In the genomic region with DNA sequence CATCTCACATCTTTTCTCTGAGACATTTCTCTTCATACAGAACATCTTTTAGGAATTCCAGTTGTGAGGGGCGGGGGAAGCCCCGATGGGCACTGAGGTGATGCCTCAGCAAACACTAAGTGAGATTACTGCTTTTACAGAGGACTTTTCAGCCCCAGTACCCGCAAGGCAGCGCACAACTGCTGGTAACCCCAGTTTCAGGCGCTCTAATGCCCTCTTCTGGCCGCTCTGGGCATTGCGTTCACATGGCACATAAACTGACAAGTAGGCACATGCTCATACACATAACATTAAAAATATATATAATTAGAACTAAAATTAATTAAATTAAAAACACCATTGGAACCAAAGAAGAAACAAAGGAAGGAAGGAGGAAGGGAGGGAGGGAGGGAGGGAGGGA, we compare ENCODE assay signal across 9 mouse cellular contexts. TPM values are rescaled to one million over a fixed set of nuclear protein-coding genes. Genes with fewer than 3 reads are reported as not detected.
A peak's percentile ranks its signal among the peaks of the same experiment; 100 is the strongest.
DNase-seq lines count a peak whose midpoint lies in the region; ATAC-seq and TF ChIP-seq lines count a peak whose summit lies in the region.
"Had no signal": no experiment of that assay in that cellular context is flagged by ENCODE, and none has a peak within 500 bp of the region (broad histone marks: within the 10 kb centered on the region; RNA-seq: fewer than 3 reads in every experiment).

No protein-coding gene starts in this region.

- no peak overlapping the region for H3K4me3 ChIP-seq in kidney, postnatal 0 days (replicated peaks; ENCODE audit: low read depth, low read length)
- no peak overlapping the region for H3K4me3 ChIP-seq in ES-Bruce4 (ENCODE audit: low read depth, low read length)
- no peak overlapping the region for H3K4me3 ChIP-seq in liver, embryonic 14.5 days (ENCODE audit: insufficient read depth in 1 of 2, low read depth in 2 of 2, low read length in 2 of 2)

- no peak overlapping the region for H3K4me2 ChIP-seq in kidney, postnatal 0 days (ENCODE audit: low read length)
- no peak overlapping the region for H3K4me2 ChIP-seq in liver, embryonic 14.5 days (ENCODE audit: low read depth)

- H3K9me3 ChIP-seq in kidney, postnatal 0 days (replicated peaks; ENCODE audit: low read length) = no peaks in the 10 kb centered on the region
- H3K9me3 ChIP-seq in ES-Bruce4 (replicated peaks; ENCODE audit: control insufficient read depth, insufficient read depth, low read length, poor library complexity, severe bottlenecking) = no peaks in the 10 kb centered on the region
- no peaks in the 10 kb centered on the region for H3K9me3 ChIP-seq in liver, embryonic 14.5 days (ENCODE audit: control insufficient read depth, low read length)

- peak; percentile 51; the same call in 1 of the 2 replicates for TF ChIP-seq CTCF in kidney, postnatal 0 days (IDR thresholded peaks at IDR 0.05; ENCODE audit: low read depth)
- peak; percentile 74 for TF ChIP-seq CTCF in ES-Bruce4 (IDR thresholded peaks at IDR 0.05; ENCODE audit: low read depth, low read length)
- peak; percentile 61 for TF ChIP-seq CTCF in liver, embryonic 14.5 days (IDR thresholded peaks at IDR 0.05; ENCODE audit: low read depth)

- no peaks in the 10 kb centered on the region for H3K4me1 ChIP-seq in kidney, postnatal 0 days (replicated peaks; ENCODE audit: insufficient read depth, low read length)
- no peaks in the 10 kb centered on the region for H3K4me1 ChIP-seq in ES-Bruce4 (ENCODE audit: control insufficient read depth, insufficient read depth, low read length)
- no peaks in the 10 kb centered on the region for H3K4me1 ChIP-seq in liver, embryonic 14.5 days (replicated peaks; ENCODE audit: control insufficient read depth in 2 of 2, insufficient read depth in 2 of 2, low read length in 1 of 2)

- H3K27me3 ChIP-seq in kidney, postnatal 0 days (ENCODE audit: insufficient read depth, low read length) = peaks cover 2% of the 10 kb centered on the region; the same call in 1 of the 2 replicates
- H3K27me3 ChIP-seq in ES-Bruce4 (ENCODE audit: control insufficient read depth, insufficient read depth, low read length, poor library complexity, severe bottlenecking) = no peaks in the 10 kb centered on the region
- no peaks in the 10 kb centered on the region for H3K27me3 ChIP-seq in liver, embryonic 14.5 days (ENCODE audit: control insufficient read depth, insufficient read depth, low read length)

- H3K27ac ChIP-seq in kidney, postnatal 0 days = no peak overlapping the region
- H3K27ac ChIP-seq in ES-Bruce4 (ENCODE audit: insufficient read depth, low read length) = no peak overlapping the region
- H3K27ac ChIP-seq in liver, embryonic 14.5 days = no peak overlapping the region

- 68% methylated on average over 7 of the region's 7 CpGs for WGBS in kidney, postnatal 0 days
- WGBS in liver, embryonic 14.5 days (ENCODE audit: insufficient replicate concordance) = 45% methylated on average over 7 of the region's 7 CpGs

- H3K9ac ChIP-seq in kidney, postnatal 0 days (ENCODE audit: low read depth, low read length) = no peak overlapping the region
- H3K9ac ChIP-seq in ES-Bruce4 (ENCODE audit: low read depth, poor library complexity, severe bottlenecking) = no peak overlapping the region
- H3K9ac ChIP-seq in liver, embryonic 14.5 days (replicated peaks) = no peak overlapping the region

- TF ChIP-seq EP300 in ES-Bruce4 (IDR thresholded peaks at IDR 0.05; ENCODE audit: insufficient read depth, low read depth, low read length) = no peak
- TF ChIP-seq EP300 in liver, embryonic 14.5 days (IDR thresholded peaks at IDR 0.05; ENCODE audit: low read depth) = no peak

- no peak for TF ChIP-seq POLR2A in ES-Bruce4 (IDR thresholded peaks at IDR 0.05; ENCODE audit: insufficient read depth, low read length)

- no peak for ATAC-seq in kidney, postnatal 0 days (replicated peaks; ENCODE audit: low FRiP score, low read depth)
- no peak for ATAC-seq in liver, embryonic 14.5 days (ENCODE audit: insufficient read depth)
- no peak for ATAC-seq in megakaryocyte-erythroid progenitor cell, adult 5-6 weeks (replicated peaks; ENCODE audit: low FRiP score, low TSS enrichment, poor library complexity, severe bottlenecking)
- ATAC-seq: forebrain, embryonic 16.5 days had no signal

- H3K36me3 ChIP-seq in kidney, postnatal 0 days (ENCODE audit: insufficient read depth, low read length) = no peaks in the 10 kb centered on the region
- H3K36me3 ChIP-seq in ES-Bruce4 (ENCODE audit: control insufficient read depth, insufficient read depth, low read length, poor library complexity, severe bottlenecking) = no peaks in the 10 kb centered on the region
- H3K36me3 ChIP-seq in liver, embryonic 14.5 days (replicated peaks; ENCODE audit: control insufficient read depth, insufficient read depth, low read depth) = no peaks in the 10 kb centered on the region

- DNase-seq in kidney, postnatal 0 days (ENCODE audit: low spot score) = no peak
- DNase-seq in kidney, adult 11 months = no peak
- DNase-seq in 416B (ENCODE audit: low read depth) = peak; percentile 16
- DNase-seq in liver, embryonic 14.5 days (ENCODE audit: low read depth in 3 of 3, low spot score in 3 of 3) = no peak
- no peak for DNase-seq in adrenal gland, postnatal 4 days (ENCODE audit: low spot score in 2 of 2)
- DNase-seq in right cerebral cortex, adult 18-20 months = no peak

RNA-seq across cellular contexts. Expression of a gene that starts 29.8 kb away (rescaled TPM):
- polyA plus RNA-seq in kidney, postnatal 0 days (2015; fragmentation: Nextera tagmentation; extraction: Ambion mirVana) = not detected in 2 replicates
- polyA plus RNA-seq in ES-Bruce4 (2011; ENCODE audit: insufficient read depth, insufficient read length, low read depth, missing spikeins) = 0.52 and 0.60 TPM in 2 replicates
- polyA plus RNA-seq in liver, embryonic 14.5 days (2012; rRNA removed) = 0.01 TPM in 1 of 2 replicates, not detected in the other
- not detected in 2 replicates for polyA plus RNA-seq in liver, embryonic 14.5 days (2014; fragmentation: Nextera tagmentation; extraction: Ambion mirVana)
- not detected in 2 replicates for total RNA-seq in megakaryocyte-erythroid progenitor cell, adult 5-6 weeks (2014; fragmentation: Nextera tagmentation)
- total RNA-seq in megakaryocyte-erythroid progenitor cell, adult 5-6 weeks (2017) = not detected in 2 replicates
- not detected for total RNA-seq in adrenal gland, postnatal 4 days (2021)
